Comparison of ENCODE assay signal across 9 mouse cellular contexts in the genomic region with DNA sequence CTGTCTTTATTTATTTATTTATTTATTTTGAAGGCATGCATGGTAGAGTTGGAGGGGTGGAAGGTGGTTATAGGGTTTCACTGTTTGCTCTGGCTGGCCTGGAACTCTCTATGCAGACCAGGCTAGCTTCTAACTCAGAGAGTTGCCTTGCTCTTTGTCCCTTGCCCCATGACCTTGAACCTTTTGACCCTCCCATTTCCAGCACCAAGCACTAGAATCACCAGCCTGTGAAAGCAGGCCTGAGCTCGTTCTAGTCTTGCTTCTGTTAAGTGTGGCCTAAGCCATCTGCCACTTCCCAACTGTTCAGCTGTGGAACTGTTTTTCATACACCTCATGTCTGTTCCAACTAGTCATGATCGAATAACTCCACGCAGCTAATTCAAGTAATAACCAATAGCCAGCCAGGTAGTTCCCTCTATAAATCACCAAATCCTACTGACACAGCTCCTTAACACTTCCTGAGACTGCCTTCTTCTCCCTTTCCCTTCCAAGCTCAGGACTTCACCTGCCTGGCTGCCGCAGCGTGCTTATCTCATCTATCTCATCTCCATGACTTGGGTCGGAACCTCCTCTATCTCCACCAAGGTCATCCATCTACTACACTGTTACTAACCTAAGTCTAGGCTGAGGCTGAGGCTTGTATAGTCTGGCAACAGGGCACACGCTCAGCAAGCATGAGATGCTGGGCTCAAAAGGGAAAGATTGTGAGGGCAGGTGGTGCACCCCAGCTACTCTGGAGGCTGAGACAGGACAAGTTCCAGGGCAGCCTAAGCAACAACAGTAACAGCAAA. TPM values are rescaled to one million over a fixed set of nuclear protein-coding genes. Genes with fewer than 3 reads are reported as not detected.
DNase-seq lines count a peak whose midpoint lies in the region; ATAC-seq and TF ChIP-seq lines count a peak whose summit lies in the region.
"Had no signal": no experiment of that assay in that cellular context is flagged by ENCODE, and none has a peak within 500 bp of the region (broad histone marks: within the 10 kb centered on the region; RNA-seq: fewer than 3 reads in every experiment).

No protein-coding gene starts in this region.

- peak overlapping the region; percentile 69 for H3K4me2 ChIP-seq in kidney, postnatal 0 days (ENCODE audit: low read length)
- peak overlapping the region; percentile 94 for H3K4me2 ChIP-seq in myocyte (ENCODE audit: low read depth)

- no peak for ATAC-seq in kidney, postnatal 0 days (replicated peaks; ENCODE audit: low FRiP score, low read depth)

- no peaks in the 10 kb centered on the region for H3K9me3 ChIP-seq in kidney, postnatal 0 days (replicated peaks; ENCODE audit: low read length)

- H3K36me3 ChIP-seq in kidney, postnatal 0 days (ENCODE audit: insufficient read depth, low read length) = peaks cover 17% of the 10 kb centered on the region
- H3K36me3 ChIP-seq in myocyte (ENCODE audit: control insufficient read depth, insufficient read depth) = peaks cover 47% of the 10 kb centered on the region

- WGBS in kidney, postnatal 0 days = 77% methylated on average over 7 of the region's 7 CpGs

- H3ac ChIP-seq in myocyte (ENCODE audit: control insufficient read depth, insufficient read length) = peak overlapping the region; percentile 86

- H3K4me1 ChIP-seq in embryonic fibroblast, embryonic 13.5 days (ENCODE audit: control insufficient read depth, insufficient read depth, low read length) = peaks cover 7% of the 10 kb centered on the region
- H3K4me1 ChIP-seq in kidney, postnatal 0 days (replicated peaks; ENCODE audit: insufficient read depth, low read length) = peaks cover 14% of the 10 kb centered on the region

- no peak for TF ChIP-seq POLR2A in embryonic fibroblast, embryonic 13.5 days (IDR thresholded peaks at IDR 0.05; ENCODE audit: low read depth, low read length)
- no peak for TF ChIP-seq POLR2A in myocyte (IDR thresholded peaks at IDR 0.05; ENCODE audit: insufficient read length, low read depth)

- H3K9ac ChIP-seq in kidney, postnatal 0 days (ENCODE audit: low read depth, low read length) = peak overlapping the region; percentile 67; the same call in 1 of the 2 replicates

- peak; percentile 34 for DNase-seq in kidney, adult 11 months
- no peak for DNase-seq in kidney, postnatal 4 days
- no peak for DNase-seq in kidney, postnatal 0 days (ENCODE audit: low spot score)
- DNase-seq in adrenal gland, postnatal 36 days = no peak
- no peak for DNase-seq in gastrocnemius, adult 8-10 months (ENCODE audit: low spot score in 2 of 2)
- DNase-seq in cerebellum, postnatal 25 days = no peak

- peaks cover 39% of the 10 kb centered on the region for H3K79me2 ChIP-seq in myocyte (ENCODE audit: control insufficient read depth, insufficient read depth)

- H3K27ac ChIP-seq in embryonic fibroblast, embryonic 13.5 days (ENCODE audit: insufficient read depth, low read length) = no peak overlapping the region
- H3K27ac ChIP-seq in kidney, postnatal 0 days = peak overlapping the region; percentile 87; the same call in 1 of the 2 replicates

- H3K4me3 ChIP-seq in embryonic fibroblast, embryonic 13.5 days (ENCODE audit: insufficient read depth, low read length) = peak overlapping the region; percentile 90
- peak overlapping the region; percentile 69 for H3K4me3 ChIP-seq in kidney, postnatal 0 days (replicated peaks; ENCODE audit: low read depth, low read length)
- H3K4me3 ChIP-seq in myocyte = peak overlapping the region; percentile 85

- no peaks in the 10 kb centered on the region for H3K27me3 ChIP-seq in kidney, postnatal 0 days (ENCODE audit: insufficient read depth, low read length)
- no peaks in the 10 kb centered on the region for H3K27me3 ChIP-seq in myocyte (ENCODE audit: control insufficient read depth, insufficient read depth, insufficient read length)
- H3K27me3 ChIP-seq: Patski had no signal

- TF ChIP-seq CTCF in embryonic fibroblast, embryonic 13.5 days (IDR thresholded peaks at IDR 0.05; ENCODE audit: borderline replicate concordance, insufficient read depth, low read length) = no peak
- no peak for TF ChIP-seq CTCF in kidney, postnatal 0 days (IDR thresholded peaks at IDR 0.05; ENCODE audit: low read depth)

TF ChIP-seq in myocyte, 11 proteins besides CTCF, POLR2A, EP300 and RAD21:
- TF ChIP-seq E2F4 (IDR thresholded peaks at IDR 0.05; ENCODE audit: insufficient read depth) (no peak), MYOG (IDR thresholded peaks at IDR 0.05; ENCODE audit: control insufficient read depth in 1 of 3, insufficient read depth in 1 of 3, insufficient read length in 2 of 3, low read depth in 2 of 3) (no peak), USF1 (IDR thresholded peaks at IDR 0.05; ENCODE audit: low read depth) (no peak), SRF (IDR thresholded peaks at IDR 0.05; ENCODE audit: control insufficient read depth, insufficient read length, low read depth) (no peak), MYOD1 (IDR thresholded peaks at IDR 0.05; ENCODE audit: control insufficient read depth in 1 of 3, insufficient read length in 2 of 3, low read depth in 2 of 3) (no peak), CEBPB (IDR thresholded peaks at IDR 0.05; ENCODE audit: insufficient read depth, poor library complexity, severe bottlenecking) (no peak), TCF12 (IDR thresholded peaks at IDR 0.05; ENCODE audit: insufficient read depth, poor library complexity, severe bottlenecking) (no peak), POLR2AphosphoS2 (IDR thresholded peaks at IDR 0.05; ENCODE audit: insufficient read length, low read depth) (no peak), TCF3 (IDR thresholded peaks at IDR 0.05; ENCODE audit: insufficient read length, low read depth) (no peak), MAX (IDR thresholded peaks at IDR 0.05; ENCODE audit: low read depth) (no peak), REST (IDR thresholded peaks at IDR 0.05; ENCODE audit: insufficient read depth, insufficient read length) (no peak)

RNA-seq across cellular contexts. Expression of a gene that starts 1.4 kb away (rescaled TPM):
- polyA plus RNA-seq in embryonic fibroblast, embryonic 13.5 days (2011; ENCODE audit: insufficient read length, low read depth, missing spikeins) = 109 TPM in 2 replicates
- 599 and 602 TPM in 2 replicates for polyA plus RNA-seq in kidney, postnatal 0 days (2015; fragmentation: Nextera tagmentation; extraction: Ambion mirVana)
- polyA plus RNA-seq in myocyte (2012; fragmentation: generic; extraction: Trizol) = 210 TPM
- 100 to 1,000 TPM; 261 to 290 TPM for total RNA-seq in adrenal gland, postnatal 36 days (2021)
- total RNA-seq in gastrocnemius, adult 8-10 months (2022) = 100 to 1,000 TPM; 290 to 337 (median 311) TPM

RNA-seq across cellular contexts. Expression of a gene that starts 1.5 kb away (rescaled TPM):
- polyA plus RNA-seq in embryonic fibroblast, embryonic 13.5 days (2011; ENCODE audit: insufficient read length, low read depth, missing spikeins) = 107 and 113 TPM in 2 replicates
- polyA plus RNA-seq in kidney, postnatal 0 days (2015; fragmentation: Nextera tagmentation; extraction: Ambion mirVana) = 406 and 483 TPM in 2 replicates
- 184 TPM for polyA plus RNA-seq in myocyte (2012; fragmentation: generic; extraction: Trizol)
- total RNA-seq in adrenal gland, postnatal 36 days (2021) = 100 to 1,000 TPM; 196 to 200 TPM
- 100 to 1,000 TPM; 197 to 232 (median 214) TPM for total RNA-seq in gastrocnemius, adult 8-10 months (2022)

RNA-seq across cellular contexts. Expression of a gene that starts 14.9 kb away (rescaled TPM):
- polyA plus RNA-seq in embryonic fibroblast, embryonic 13.5 days (2011; ENCODE audit: insufficient read length, low read depth, missing spikeins) = 1.4 and 1.5 TPM in 2 replicates
- 5.7 and 7.1 TPM in 2 replicates for polyA plus RNA-seq in kidney, postnatal 0 days (2015; fragmentation: Nextera tagmentation; extraction: Ambion mirVana)
- 2.2 TPM for polyA plus RNA-seq in myocyte (2012; fragmentation: generic; extraction: Trizol)
- total RNA-seq in adrenal gland, postnatal 36 days (2021) = 1 to 10 TPM; 2.2 to 2.3 TPM
- under 1 TPM in 2 of 4 experiments, not detected in 2; 0.27 to 0.80 TPM for total RNA-seq in gastrocnemius, adult 8-10 months (2022)

RNA-seq across cellular contexts. Expression of a gene that starts 15.0 kb away (rescaled TPM):
- 18.0 and 24.7 TPM in 2 replicates for polyA plus RNA-seq in embryonic fibroblast, embryonic 13.5 days (2011; ENCODE audit: insufficient read length, low read depth, missing spikeins)
- 25.7 and 26.0 TPM in 2 replicates for polyA plus RNA-seq in kidney, postnatal 0 days (2015; fragmentation: Nextera tagmentation; extraction: Ambion mirVana)
- polyA plus RNA-seq in myocyte (2012; fragmentation: generic; extraction: Trizol) = 4.8 TPM
- 10 to 100 TPM; 19.5 to 26.4 TPM for total RNA-seq in adrenal gland, postnatal 36 days (2021)
- 10 to 100 TPM; 10.2 to 12.4 (median 11.1) TPM for total RNA-seq in gastrocnemius, adult 8-10 months (2022)

RNA-seq across cellular contexts. Expression of a gene that starts 41.1 kb away (rescaled TPM):
- not detected in 2 replicates for polyA plus RNA-seq in embryonic fibroblast, embryonic 13.5 days (2011; ENCODE audit: insufficient read length, low read depth, missing spikeins)
- polyA plus RNA-seq in kidney, postnatal 0 days (2015; fragmentation: Nextera tagmentation; extraction: Ambion mirVana) = not detected in 2 replicates
- polyA plus RNA-seq in myocyte (2012; fragmentation: generic; extraction: Trizol) = not detected
- total RNA-seq in adrenal gland, postnatal 36 days (2021) = not detected
- not detected for total RNA-seq in gastrocnemius, adult 8-10 months (2022)
- polyA plus RNA-seq: Patski had no signal
